Mouse (Mus musculus): Measurements from ENCODE around the gene Slco2a1. TPM values are rescaled to one million over a fixed set of nuclear protein-coding genes. Genes with fewer than 3 reads are reported as not detected.

Gene Slco2a1
- total and polyA plus RNA-seq, 2 experiments from 2014 or later, result 5.7 to 10.2 TPM

- ATAC-seq (ENCODE audit: insufficient read depth, low read depth), result no peak
Measured at GRCm38 (mm10) chr9:102963321-102963720, 25.2 kb upstream of the Slco2a1 start.

GRCm38 (mm10) chr9:102964644-102965043 is 23.9 kb upstream of the Slco2a1 start:
- WGBS, result 89% methylated on average over 9 of the region's 9 CpGs
- TF ChIP-seq CTCF (IDR thresholded peaks at IDR 0.05; ENCODE audit: low read depth) (no peak), EP300 (IDR thresholded peaks at IDR 0.05; ENCODE audit: low read depth) (no peak)
- no peak overlapping the region for H3K27ac ChIP-seq (ENCODE audit: low read depth)
- no peaks in the 10 kb centered on the region; the same call in 1 of the 2 replicates for H3K9me3 ChIP-seq (replicated peaks; ENCODE audit: control insufficient read depth, low read length)
- ATAC-seq (ENCODE audit: insufficient read depth, low read depth) (no peak), DNase-seq (ENCODE audit: low spot score) (no peak)
- H3K36me3 ChIP-seq (replicated peaks; ENCODE audit: control insufficient read depth, insufficient read depth, low read length), result no peaks in the 10 kb centered on the region
- peaks cover 5% of the 10 kb centered on the region; the same call in 1 of the 2 replicates for H3K4me1 ChIP-seq (ENCODE audit: control insufficient read depth, insufficient read depth)
- no peaks in the 10 kb centered on the region for H3K27me3 ChIP-seq (ENCODE audit: control insufficient read depth, insufficient read depth, low read length)
- H3K4me2 ChIP-seq (ENCODE audit: low read depth, low read length), result no peak overlapping the region
- no peak overlapping the region for H3K4me3 ChIP-seq (ENCODE audit: low read depth, low read length)
- no peak overlapping the region for H3K9ac ChIP-seq (replicated peaks; ENCODE audit: low read depth, low read length)

More at GRCm38 (mm10) chr9:102963321-102963720, 25.2 kb upstream of the Slco2a1 start:
- Histone ChIP-seq H3K4me2 (ENCODE audit: low read depth, low read length) (no peak overlapping the region), H3K27me3 (ENCODE audit: control insufficient read depth, insufficient read depth, low read length) (no peaks in the 10 kb centered on the region), H3K27ac (ENCODE audit: low read depth) (no peak overlapping the region), H3K36me3 (replicated peaks; ENCODE audit: control insufficient read depth, insufficient read depth, low read length) (no peaks in the 10 kb centered on the region), H3K9ac (replicated peaks; ENCODE audit: low read depth, low read length) (no peak overlapping the region), H3K4me1 (ENCODE audit: control insufficient read depth, insufficient read depth) (peaks cover 5% of the 10 kb centered on the region; the same call in 1 of the 2 replicates), H3K9me3 (replicated peaks; ENCODE audit: control insufficient read depth, low read length) (no peaks in the 10 kb centered on the region; the same call in 1 of the 2 replicates), H3K4me3 (ENCODE audit: low read depth, low read length) (no peak overlapping the region)
- 71% methylated on average over 7 of the region's 7 CpGs for WGBS
- DNase-seq (ENCODE audit: low spot score), result no peak
- TF ChIP-seq EP300 (IDR thresholded peaks at IDR 0.05; ENCODE audit: low read depth) (no peak), CTCF (IDR thresholded peaks at IDR 0.05; ENCODE audit: low read depth) (no peak)

- Histone ChIP-seq H3K36me3 (replicated peaks; ENCODE audit: control insufficient read depth, insufficient read depth, low read length) (no peaks in the 10 kb centered on the region), H3K9ac (replicated peaks; ENCODE audit: low read depth, low read length) (no peak overlapping the region), H3K4me2 (ENCODE audit: low read depth, low read length) (no peak overlapping the region), H3K27ac (ENCODE audit: low read depth) (no peak overlapping the region), H3K9me3 (replicated peaks; ENCODE audit: control insufficient read depth, low read length) (no peaks in the 10 kb centered on the region), H3K27me3 (ENCODE audit: control insufficient read depth, insufficient read depth, low read length) (no peaks in the 10 kb centered on the region), H3K4me1 (ENCODE audit: control insufficient read depth, insufficient read depth) (no peaks in the 10 kb centered on the region), H3K4me3 (ENCODE audit: low read depth, low read length) (no peak overlapping the region)
- no peak for TF ChIP-seq CTCF (IDR thresholded peaks at IDR 0.05; ENCODE audit: low read depth)
- no peak for TF ChIP-seq EP300 (IDR thresholded peaks at IDR 0.05; ENCODE audit: low read depth)
- no peak for ATAC-seq (ENCODE audit: insufficient read depth, low read depth)
- no peak for DNase-seq (ENCODE audit: low spot score)
- 73% methylated on average over 2 of the region's 2 CpGs for WGBS
Measured at GRCm38 (mm10) chr9:102972393-102973050, 16.0 kb upstream of the Slco2a1 start.

GRCm38 (mm10) chr9:102975887-102976286 is 12.6 kb upstream of the Slco2a1 start:
- TF ChIP-seq CTCF (IDR thresholded peaks at IDR 0.05; ENCODE audit: low read depth), result no peak
- TF ChIP-seq EP300 (IDR thresholded peaks at IDR 0.05; ENCODE audit: low read depth), result no peak
- no peaks in the 10 kb centered on the region for H3K36me3 ChIP-seq (replicated peaks; ENCODE audit: control insufficient read depth, insufficient read depth, low read length)
- H3K27ac ChIP-seq (ENCODE audit: low read depth), result no peak overlapping the region
- no peak for DNase-seq (ENCODE audit: low spot score)
- H3K4me3 ChIP-seq (ENCODE audit: low read depth, low read length), result no peak overlapping the region
- H3K9ac ChIP-seq (replicated peaks; ENCODE audit: low read depth, low read length), result no peak overlapping the region
- H3K4me1 ChIP-seq (ENCODE audit: control insufficient read depth, insufficient read depth), result 0 out of 2 replicates have a peak, but pooled peaks cover 3% of the 10 kb centered on the region
- no peaks in the 10 kb centered on the region for H3K9me3 ChIP-seq (replicated peaks; ENCODE audit: control insufficient read depth, low read length)
- H3K4me2 ChIP-seq (ENCODE audit: low read depth, low read length), result no peak overlapping the region
- no peaks in the 10 kb centered on the region for H3K27me3 ChIP-seq (ENCODE audit: control insufficient read depth, insufficient read depth, low read length)
- WGBS, result 90% methylated on average over 2 of the region's 2 CpGs
- no peak for ATAC-seq (ENCODE audit: insufficient read depth, low read depth)

GRCm38 (mm10) chr9:102977090-102977489 is 11.4 kb upstream of the Slco2a1 start:
- Histone ChIP-seq H3K4me1 (ENCODE audit: control insufficient read depth, insufficient read depth) (peaks cover 3% of the 10 kb centered on the region; the same call in 1 of the 2 replicates), H3K9ac (replicated peaks; ENCODE audit: low read depth, low read length) (no peak overlapping the region), H3K4me3 (ENCODE audit: low read depth, low read length) (no peak overlapping the region), H3K36me3 (replicated peaks; ENCODE audit: control insufficient read depth, insufficient read depth, low read length) (no peaks in the 10 kb centered on the region), H3K4me2 (ENCODE audit: low read depth, low read length) (no peak overlapping the region), H3K27me3 (ENCODE audit: control insufficient read depth, insufficient read depth, low read length) (no peaks in the 10 kb centered on the region), H3K9me3 (replicated peaks; ENCODE audit: control insufficient read depth, low read length) (no peaks in the 10 kb centered on the region), H3K27ac (ENCODE audit: low read depth) (no peak overlapping the region)
- WGBS, result 32% methylated on average over 1 of the region's 1 CpGs
- DNase-seq (ENCODE audit: low spot score) (no peak), ATAC-seq (ENCODE audit: insufficient read depth, low read depth) (no peak)
- TF ChIP-seq CTCF (IDR thresholded peaks at IDR 0.05; ENCODE audit: low read depth), result no peak
- TF ChIP-seq EP300 (IDR thresholded peaks at IDR 0.05; ENCODE audit: low read depth), result no peak

All from heart, postnatal 0 days (tissue).